Mouse (Mus musculus): ENCODE measurements at regions not wholly inside any gene's neighbourhood (a gene's known extent, or its start where the extent isn't known, plus 50 kb on each side); places are given as distances from the start of the nearest gene placed in this dataset.
A peak's percentile ranks its signal among the peaks of the same experiment; 100 is the strongest.

DNA sequence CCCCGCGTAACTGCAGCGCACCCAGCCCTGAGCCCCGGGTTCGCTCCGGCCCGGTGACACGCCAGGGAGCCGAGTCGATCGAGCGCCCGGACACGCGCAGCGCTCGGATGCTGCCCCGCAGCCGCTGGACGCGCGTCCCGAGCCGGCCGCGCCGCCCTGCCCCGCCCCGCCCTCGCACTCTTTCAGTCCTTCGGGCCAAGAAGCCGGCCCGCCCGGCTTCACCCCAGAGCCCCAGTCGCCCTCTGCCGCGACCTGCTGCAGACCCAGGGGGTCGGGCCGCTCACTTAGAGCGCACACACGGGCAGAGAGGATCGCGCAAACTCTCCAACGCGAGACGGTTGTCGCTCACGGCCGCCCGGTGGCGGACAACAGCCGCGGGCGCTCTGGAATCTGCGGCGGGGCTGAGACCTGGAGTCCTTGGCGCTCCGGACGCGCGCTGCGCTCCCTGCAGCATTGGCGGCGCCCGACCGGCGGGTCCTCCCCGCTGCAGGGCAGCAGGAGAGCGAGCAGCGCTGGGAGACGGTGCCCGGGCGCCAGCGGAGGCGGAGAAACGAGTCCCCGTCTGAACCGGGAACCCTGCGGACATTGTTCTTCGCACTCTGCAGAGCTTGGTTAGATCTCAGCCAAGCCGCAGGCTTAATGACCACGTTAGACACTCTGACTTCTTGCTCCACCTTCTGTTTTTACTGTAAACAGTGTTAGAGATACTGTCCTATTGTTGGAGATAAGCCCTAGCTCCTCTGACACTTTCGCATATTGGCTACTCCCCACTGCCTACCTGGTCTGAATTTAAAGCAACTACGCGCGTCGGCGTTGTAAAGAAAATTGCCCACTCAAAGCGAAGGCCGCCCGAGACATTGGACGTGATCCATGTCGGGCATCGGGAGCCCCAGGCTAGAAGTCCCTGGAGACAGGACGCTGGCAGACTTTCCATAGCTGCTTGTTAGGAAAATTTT lies 153.1 kb upstream of the Smim15 start:
- Histone ChIP-seq H3K4me1 (ENCODE audit: control insufficient read depth, insufficient read depth, low read length) (no peaks in the 10 kb centered on the region), H3K4me3 (replicated peaks; ENCODE audit: insufficient read depth, low read depth, low read length) (peak overlapping the region; percentile 66), H3K27me3 (ENCODE audit: control insufficient read depth, insufficient read depth, low read length) (no peaks in the 10 kb centered on the region; the same call in 1 of the 2 replicates), H3K27ac (ENCODE audit: insufficient read depth, low read length) (peak overlapping the region; percentile 24)
- DNase-seq, result peak; percentile 70 to 74
- TF ChIP-seq CTCF (IDR thresholded peaks at IDR 0.05; ENCODE audit: borderline replicate concordance, insufficient read depth, low read depth, low read length) (no peak), POLR2A (IDR thresholded peaks at IDR 0.05; ENCODE audit: borderline replicate concordance, insufficient read depth, low read length) (no peak)
- under 1% methylated on average over 95 of the region's 95 CpGs for WGBS

DNA sequence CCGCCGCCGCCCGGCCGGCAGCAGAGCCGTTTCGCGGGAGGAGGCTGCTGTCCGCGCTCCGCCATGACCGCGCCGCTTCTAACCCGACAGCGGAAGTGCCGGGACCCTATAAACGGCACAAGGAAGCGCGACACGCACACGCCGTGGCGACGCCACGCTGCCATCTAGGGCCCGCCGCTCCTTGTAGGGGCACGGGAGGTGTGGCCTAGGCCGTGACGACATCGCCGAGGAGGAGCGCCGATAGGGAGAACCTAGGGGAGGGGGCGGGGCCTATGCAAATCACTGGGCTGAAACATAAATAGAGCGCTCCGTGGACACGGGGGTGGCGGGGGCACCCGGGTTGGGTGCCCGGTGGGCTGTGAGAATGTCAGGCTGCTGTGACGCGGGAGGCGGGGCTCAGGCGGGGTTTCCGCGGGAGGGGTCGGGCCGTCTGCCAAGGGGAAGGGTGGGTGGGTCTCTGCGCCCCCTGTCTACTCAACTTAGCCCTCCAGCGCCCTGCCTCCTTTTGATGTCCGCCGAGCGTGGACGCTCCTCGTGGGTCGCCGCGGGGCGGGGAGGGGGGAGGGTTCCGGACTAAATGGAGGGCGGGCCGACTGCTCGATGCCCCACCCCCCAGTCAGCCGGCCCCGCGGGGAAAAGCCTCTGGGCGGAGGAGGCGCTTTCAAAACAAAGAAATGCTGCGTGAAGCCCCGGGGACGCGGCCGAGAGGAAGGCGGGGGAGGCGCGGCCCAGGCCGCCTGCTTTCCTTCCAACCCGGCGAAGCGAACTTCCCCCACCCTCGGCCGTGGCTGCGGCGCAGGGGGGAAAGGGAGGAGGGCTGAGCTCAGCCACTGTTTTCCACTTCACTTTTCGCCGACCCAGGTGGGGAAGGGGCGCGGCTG lies 154.0 kb upstream of the Smim15 start:
- peak overlapping the region; percentile 24; the same call in 1 of the 2 replicates for H3K27ac ChIP-seq (ENCODE audit: insufficient read depth, low read length)

DNA sequence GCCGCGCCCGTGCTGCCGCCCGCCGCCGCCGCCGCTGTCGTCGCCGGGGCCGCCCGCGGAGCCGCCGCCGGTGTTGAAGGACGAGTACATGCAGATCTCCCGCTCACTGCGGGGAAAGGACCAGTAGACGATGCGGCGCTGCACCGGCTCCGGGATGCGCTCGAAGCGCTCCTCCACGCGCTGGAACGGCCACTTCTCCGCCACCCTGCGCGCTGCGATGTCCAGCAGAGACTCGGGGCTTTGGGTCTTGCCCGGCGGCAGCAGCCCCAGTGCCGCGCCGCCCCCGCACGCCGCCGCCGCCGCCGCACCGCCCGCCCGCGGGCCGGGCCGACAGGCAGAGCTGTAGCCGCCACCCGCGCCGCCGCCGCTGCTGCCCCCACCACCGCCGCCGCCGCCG lies 154.7 kb upstream of the Smim15 start:
- H3K27me3 ChIP-seq (ENCODE audit: control insufficient read depth, insufficient read depth, low read length), result no peaks in the 10 kb centered on the region; the same call in 1 of the 2 replicates
- H3K4me3 ChIP-seq (replicated peaks; ENCODE audit: insufficient read depth, low read depth, low read length), result peak overlapping the region; percentile 66
- H3K4me1 ChIP-seq (ENCODE audit: control insufficient read depth, insufficient read depth, low read length), result no peaks in the 10 kb centered on the region
- DNase-seq, result no peak
- 0 out of 2 replicates have a peak overlapping the region, but pooled peaks have one; percentile 6 for H3K27ac ChIP-seq (ENCODE audit: insufficient read depth, low read length)
- no peak for TF ChIP-seq CTCF (IDR thresholded peaks at IDR 0.05; ENCODE audit: borderline replicate concordance, insufficient read depth, low read depth, low read length)
- TF ChIP-seq POLR2A (IDR thresholded peaks at IDR 0.05; ENCODE audit: borderline replicate concordance, insufficient read depth, low read length), result no peak
- 10% methylated on average over 60 of the region's 66 CpGs for WGBS

More for the DNA sequence above, 154.0 kb upstream of the Smim15 start:
- Histone ChIP-seq H3K4me3 (replicated peaks; ENCODE audit: insufficient read depth, low read depth, low read length) (peak overlapping the region; percentile 66), H3K27me3 (ENCODE audit: control insufficient read depth, insufficient read depth, low read length) (no peaks in the 10 kb centered on the region; the same call in 1 of the 2 replicates), H3K4me1 (ENCODE audit: control insufficient read depth, insufficient read depth, low read length) (no peaks in the 10 kb centered on the region)
- peak; percentile 91 for TF ChIP-seq POLR2A (IDR thresholded peaks at IDR 0.05; ENCODE audit: borderline replicate concordance, insufficient read depth, low read length)
- TF ChIP-seq CTCF (IDR thresholded peaks at IDR 0.05; ENCODE audit: borderline replicate concordance, insufficient read depth, low read depth, low read length), result no peak
- peak; percentile 97 to 99 for DNase-seq
- WGBS, result under 1% methylated on average over 89 of the region's 90 CpGs

DNA sequence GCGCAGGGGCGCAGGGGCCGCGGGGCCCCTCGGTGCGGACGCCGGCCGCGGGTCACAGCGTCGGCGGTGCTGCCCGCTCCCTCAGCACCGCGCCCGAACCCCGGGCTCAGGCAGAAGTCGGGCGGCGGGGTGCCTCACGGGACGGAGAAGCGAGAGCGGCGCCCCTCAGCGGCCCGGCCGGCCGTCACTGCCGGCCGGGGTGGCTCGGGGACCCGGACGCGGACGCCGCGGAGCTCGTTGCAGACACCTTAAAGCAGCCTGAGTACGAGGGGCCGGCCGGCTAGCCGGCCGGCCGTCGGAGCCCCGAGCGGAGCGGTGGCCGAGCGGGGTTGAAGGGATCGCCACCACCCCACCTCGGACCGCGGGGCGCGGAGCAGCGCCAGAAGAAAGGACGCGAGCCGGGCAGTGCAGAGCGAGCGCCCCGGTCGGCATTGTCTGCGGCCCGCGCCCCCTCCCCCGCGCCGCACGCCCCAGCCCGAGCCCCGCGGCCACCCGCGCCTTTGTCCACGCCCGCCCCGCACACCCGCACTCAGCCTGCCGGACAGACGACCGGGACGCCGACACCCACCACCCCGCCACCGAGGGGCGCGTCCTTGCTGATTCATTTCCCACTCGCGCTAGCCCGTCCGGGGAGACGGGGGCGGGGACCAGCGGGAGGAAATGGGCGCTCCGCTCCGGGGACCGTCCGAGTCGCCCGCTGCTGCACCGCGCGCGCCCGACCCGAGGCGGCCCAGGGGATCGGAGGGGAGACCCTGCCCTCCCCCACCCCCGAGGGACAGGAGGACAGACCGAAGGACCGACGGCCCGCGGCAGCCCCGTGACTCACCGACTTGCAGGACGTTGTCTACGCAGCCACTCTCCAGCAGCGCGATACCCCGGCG lies 155.4 kb upstream of the Smim15 start:
- H3K27ac ChIP-seq (ENCODE audit: insufficient read depth, low read length), result no peak overlapping the region
- H3K4me1 ChIP-seq (ENCODE audit: control insufficient read depth, insufficient read depth, low read length), result no peaks in the 10 kb centered on the region
- peak; percentile 50 to 55 for DNase-seq
- under 1% methylated on average over 125 of the region's 127 CpGs for WGBS
- TF ChIP-seq CTCF (IDR thresholded peaks at IDR 0.05; ENCODE audit: borderline replicate concordance, insufficient read depth, low read depth, low read length) (no peak), POLR2A (IDR thresholded peaks at IDR 0.05; ENCODE audit: borderline replicate concordance, insufficient read depth, low read length) (no peak)
- no peaks in the 10 kb centered on the region; the same call in 1 of the 2 replicates for H3K27me3 ChIP-seq (ENCODE audit: control insufficient read depth, insufficient read depth, low read length)
- peak overlapping the region; percentile 65 for H3K4me3 ChIP-seq (replicated peaks; ENCODE audit: insufficient read depth, low read depth, low read length)

DNA sequence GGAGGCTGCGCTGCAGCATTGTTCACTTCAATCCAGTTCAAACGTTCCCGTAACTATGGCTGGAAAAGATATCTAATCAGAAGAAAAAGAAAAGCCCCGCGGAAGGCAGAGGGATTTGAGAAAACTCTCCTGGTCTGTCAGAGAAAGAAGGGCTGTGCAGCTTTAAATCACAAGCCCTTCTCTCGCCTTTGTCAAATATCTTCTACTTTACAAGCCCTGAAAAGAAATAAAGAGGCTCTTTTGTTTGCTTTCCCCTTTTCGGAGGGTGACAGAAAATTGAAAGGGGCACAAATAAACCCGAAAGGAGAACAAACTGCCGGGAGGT lies 156.1 kb upstream of the Smim15 start:
- no peak for DNase-seq

DNA sequence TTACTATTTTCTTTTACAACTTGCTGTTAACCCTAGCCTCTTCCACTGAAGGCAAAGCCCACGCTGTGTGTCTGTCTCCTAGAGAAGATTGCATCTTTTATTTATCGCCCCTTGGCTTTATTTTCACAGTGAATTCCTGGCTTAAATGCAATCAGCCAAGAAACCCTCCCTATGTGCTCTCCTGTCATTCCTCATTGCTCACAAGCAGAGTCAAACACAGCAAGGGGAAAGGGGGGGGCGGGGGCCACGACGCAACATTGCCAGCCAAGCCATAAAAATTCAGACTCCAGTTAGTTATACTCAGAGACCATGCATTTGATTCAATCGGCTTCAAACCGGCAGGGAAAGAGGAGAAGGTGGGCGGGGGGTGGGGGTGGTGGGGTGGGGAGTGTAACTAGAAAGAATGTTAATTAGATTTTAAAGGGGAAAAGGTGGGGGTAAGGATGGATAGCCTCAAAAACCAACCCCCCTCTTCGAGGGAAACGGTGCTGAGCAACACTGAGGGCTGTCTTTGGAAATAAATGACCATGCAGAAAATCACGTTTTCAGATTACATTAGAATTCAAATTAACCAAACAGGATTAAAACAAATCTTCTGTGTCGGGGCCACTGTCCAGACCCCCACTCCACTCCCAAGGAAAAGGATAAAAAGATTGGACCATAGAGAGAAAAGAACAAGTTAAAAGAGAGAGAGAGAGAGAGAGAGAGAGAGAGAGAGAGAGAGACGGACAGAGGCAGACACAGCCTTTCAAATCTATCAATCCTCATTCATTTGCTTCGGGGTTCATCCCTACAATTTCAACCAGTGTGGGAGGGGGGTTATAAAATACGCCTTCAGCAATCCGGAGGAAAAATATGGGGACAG lies 156.6 kb upstream of the Smim15 start:
- no peak overlapping the region for H3K4me3 ChIP-seq (replicated peaks; ENCODE audit: insufficient read depth, low read depth, low read length)
- H3K4me1 ChIP-seq (ENCODE audit: control insufficient read depth, insufficient read depth, low read length), result no peaks in the 10 kb centered on the region
- no peak for TF ChIP-seq POLR2A (IDR thresholded peaks at IDR 0.05; ENCODE audit: borderline replicate concordance, insufficient read depth, low read length)
- no peak for TF ChIP-seq CTCF (IDR thresholded peaks at IDR 0.05; ENCODE audit: borderline replicate concordance, insufficient read depth, low read depth, low read length)
- no peak for DNase-seq
- WGBS, result 25% methylated on average over 16 of the region's 16 CpGs
- no peak overlapping the region for H3K27ac ChIP-seq (ENCODE audit: insufficient read depth, low read length)
- H3K27me3 ChIP-seq (ENCODE audit: control insufficient read depth, insufficient read depth, low read length), result no peaks in the 10 kb centered on the region; the same call in 1 of the 2 replicates

More for the DNA sequence above, 156.1 kb upstream of the Smim15 start:
- Histone ChIP-seq H3K27me3 (ENCODE audit: control insufficient read depth, insufficient read depth, low read length) (no peaks in the 10 kb centered on the region; the same call in 1 of the 2 replicates), H3K4me1 (ENCODE audit: control insufficient read depth, insufficient read depth, low read length) (no peaks in the 10 kb centered on the region), H3K4me3 (replicated peaks; ENCODE audit: insufficient read depth, low read depth, low read length) (peak overlapping the region; percentile 65), H3K27ac (ENCODE audit: insufficient read depth, low read length) (no peak overlapping the region)
- TF ChIP-seq CTCF (IDR thresholded peaks at IDR 0.05; ENCODE audit: borderline replicate concordance, insufficient read depth, low read depth, low read length), result no peak
- no peak for TF ChIP-seq POLR2A (IDR thresholded peaks at IDR 0.05; ENCODE audit: borderline replicate concordance, insufficient read depth, low read length)
- 5% methylated on average over 9 of the region's 9 CpGs for WGBS

Data from cerebellum, adult 2 months (tissue).